Mouse (Mus musculus): ENCODE data around the gene Trpv2. TPM values are rescaled to one million over a fixed set of nuclear protein-coding genes. Genes with fewer than 3 reads are reported as not detected.

Trpv2 gene
- total RNA-seq, 2 experiments from 2014 or later: 2.0 TPM

DNA sequence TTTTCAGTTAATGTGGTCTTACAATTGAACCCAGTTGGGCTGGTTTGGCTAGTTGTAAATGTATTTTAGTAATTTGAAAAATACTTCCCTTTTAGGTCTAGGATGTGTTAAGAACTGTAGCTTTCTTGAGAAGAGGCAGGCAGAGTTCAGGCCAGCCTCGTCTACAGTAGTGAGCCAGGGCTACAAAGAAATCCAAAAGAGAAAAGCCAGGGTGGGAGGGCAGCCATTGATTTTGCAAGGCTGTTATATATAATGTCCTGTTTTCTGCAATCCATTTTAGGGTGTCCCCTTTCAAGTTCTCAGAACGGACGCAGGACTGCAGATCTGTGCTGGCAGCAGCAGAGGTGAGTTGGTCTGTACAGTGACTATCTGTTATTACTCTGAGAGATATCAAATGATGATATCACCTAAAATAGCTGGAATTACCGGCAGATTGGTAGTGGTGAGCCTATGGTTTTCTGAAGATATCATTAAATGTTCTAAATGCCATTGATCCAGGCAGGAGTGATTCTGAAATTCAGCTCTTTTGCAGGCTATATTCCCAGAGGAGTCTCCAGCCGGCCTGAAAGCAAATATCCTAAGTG, 29.9 kb downstream of the Trpv2 start:
- DNase-seq: no peak

GRCm38 (mm10) chr11:62604886-62605618, 30.8 kb downstream of the Trpv2 start:
- DNase-seq: no peak

DNA sequence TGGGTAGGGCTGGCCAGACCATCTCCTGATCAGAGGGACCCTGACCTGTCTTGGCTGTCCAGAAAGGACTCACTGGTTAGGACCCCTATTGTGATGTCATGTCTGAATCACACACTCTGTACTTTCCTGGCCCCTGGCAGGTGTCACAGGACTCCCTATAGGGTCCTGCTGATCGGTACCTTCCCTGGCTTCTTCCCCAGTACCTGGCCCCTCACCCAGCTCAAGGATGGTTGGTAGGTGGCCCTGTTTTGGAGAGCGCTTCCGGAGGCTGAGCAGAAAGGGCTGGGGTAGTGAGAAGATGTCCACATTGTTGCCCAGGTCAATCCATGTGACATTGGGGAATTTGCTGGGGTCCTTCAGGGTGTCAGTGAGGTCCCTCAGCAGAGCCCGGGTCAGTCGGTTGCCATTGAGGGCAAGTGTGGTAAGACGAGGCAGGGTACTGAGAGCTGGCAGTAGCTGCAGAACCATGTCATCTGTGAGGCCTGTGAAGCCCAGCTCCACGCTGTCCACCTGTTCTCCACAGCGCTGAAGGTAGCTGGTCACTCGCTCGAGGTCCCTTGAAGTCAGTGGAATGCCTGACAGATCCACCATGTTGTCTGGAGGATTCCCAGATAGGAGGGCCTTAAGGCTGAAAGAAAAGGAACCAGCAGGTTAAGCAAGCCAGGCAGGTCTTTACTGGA, 31.5 kb downstream of the Trpv2 start:
- no peak for DNase-seq

- DNase-seq: no peak
Observed at GRCm38 (mm10) chr11:62606299-62607169, 32.2 kb downstream of the Trpv2 start.

DNA sequence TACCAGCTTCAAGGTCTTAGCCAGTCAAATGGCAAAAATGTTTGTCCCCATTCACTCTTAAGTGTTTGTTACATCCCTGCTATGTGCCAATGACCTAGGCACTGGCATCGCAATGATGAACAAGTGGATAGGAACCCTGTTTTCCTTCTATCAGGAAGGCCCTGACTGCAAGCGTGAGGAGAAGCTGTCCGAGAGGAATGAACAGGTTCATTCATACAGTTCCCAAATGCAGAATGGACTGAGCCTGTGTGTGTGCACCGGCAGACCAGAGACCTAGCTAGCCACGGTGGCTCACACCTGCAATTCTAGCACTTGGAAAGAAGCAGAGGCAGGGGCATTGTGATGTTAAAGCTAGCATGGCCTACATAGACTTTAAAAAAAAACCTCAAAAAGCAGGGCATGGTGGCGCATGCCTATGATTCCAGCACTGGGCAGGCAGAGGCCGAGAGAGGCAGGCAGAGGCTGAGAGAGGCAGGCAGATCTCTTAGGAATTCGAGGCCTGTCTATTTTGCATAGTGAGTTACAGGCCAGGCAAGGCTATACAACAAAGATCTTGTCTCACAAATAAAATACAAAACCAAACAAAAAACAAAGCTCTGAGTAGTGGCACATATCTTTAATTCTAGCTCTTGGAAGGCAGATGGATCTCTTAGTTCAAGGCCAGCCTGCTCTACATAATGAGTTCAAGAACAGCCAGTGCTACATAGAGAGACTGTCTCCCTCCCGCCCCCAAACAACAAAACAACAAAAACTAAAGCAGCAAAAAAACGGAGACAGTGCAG, 33.1 kb downstream of the Trpv2 start:
- no peak for DNase-seq

- DNase-seq: no peak
Observed at GRCm38 (mm10) chr11:62607952-62608201, 33.6 kb downstream of the Trpv2 start.

GRCm38 (mm10) chr11:62608826-62609675, 34.8 kb downstream of the Trpv2 start:
- DNase-seq: no peak

- no peak for DNase-seq
Observed at GRCm38 (mm10) chr11:62610304-62610703, 36.0 kb downstream of the Trpv2 start.

- DNase-seq: no peak
Observed at GRCm38 (mm10) chr11:62612604-62613003, 38.3 kb downstream of the Trpv2 start.

- peak; percentile 95 for DNase-seq
Observed at GRCm38 (mm10) chr11:62613657-62614365, 39.5 kb downstream of the Trpv2 start.

GRCm38 (mm10) chr11:62614876-62615410, 40.7 kb downstream of the Trpv2 start:
- no peak for DNase-seq

GRCm38 (mm10) chr11:62615456-62615855, 41.2 kb downstream of the Trpv2 start:
- no peak for DNase-seq

DNA sequence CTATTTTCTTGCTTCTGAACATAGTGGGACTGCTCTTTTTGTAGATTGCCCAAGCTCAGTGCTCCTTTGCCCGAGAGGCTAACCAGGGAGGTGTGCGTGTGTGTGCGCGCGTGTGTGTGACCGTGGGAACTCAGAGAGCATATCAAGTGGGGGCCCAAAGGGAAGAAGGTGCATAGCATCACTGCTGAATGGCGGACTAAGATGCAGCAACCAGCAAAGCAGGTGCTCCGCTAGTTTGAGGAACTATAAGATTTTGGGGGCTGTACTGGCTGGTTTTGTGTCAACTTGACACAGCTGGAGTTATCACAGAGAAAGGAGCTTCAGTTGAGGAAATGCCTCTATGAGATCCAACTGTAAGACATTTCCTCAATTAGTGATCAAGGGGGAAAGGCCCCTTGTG, 46.8 kb downstream of the Trpv2 start:
- no peak for DNase-seq

DNA sequence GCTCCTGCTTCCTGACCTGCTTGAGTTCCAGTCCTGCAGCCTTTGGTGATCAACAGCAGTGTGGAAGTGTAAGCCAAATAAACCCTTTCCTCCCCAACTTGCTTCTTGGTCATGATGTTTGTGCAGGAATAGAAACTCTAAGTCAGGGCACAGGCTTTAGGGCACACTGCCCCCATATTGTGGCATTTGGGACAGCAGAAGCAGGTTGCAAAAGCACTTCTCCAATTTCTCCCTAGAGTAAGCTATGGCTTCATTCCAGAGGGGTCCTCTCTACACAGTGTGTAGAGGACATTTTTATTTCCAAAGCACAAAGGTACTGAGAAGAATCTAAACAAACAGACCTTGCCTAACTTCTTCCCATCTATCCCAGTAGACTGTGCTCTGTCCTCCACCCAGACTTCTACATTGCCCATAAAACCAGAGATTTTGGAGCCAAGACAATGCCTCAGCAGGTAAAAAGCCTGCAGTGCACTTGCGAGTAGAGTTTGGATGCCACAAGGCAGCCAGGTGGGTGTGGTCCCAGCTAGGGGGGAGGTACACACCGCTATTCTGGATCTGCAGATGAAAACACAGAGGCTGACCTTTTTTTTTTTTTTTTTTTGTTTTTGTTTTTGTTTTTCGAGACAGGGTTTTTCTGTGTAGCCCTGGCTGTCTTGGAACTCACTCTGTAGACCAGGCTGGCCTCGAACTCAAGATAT, 47.4 kb downstream of the Trpv2 start:
- DNase-seq: no peak

- DNase-seq: no peak
Observed at GRCm38 (mm10) chr11:62622850-62623249, 48.6 kb downstream of the Trpv2 start.

DNA sequence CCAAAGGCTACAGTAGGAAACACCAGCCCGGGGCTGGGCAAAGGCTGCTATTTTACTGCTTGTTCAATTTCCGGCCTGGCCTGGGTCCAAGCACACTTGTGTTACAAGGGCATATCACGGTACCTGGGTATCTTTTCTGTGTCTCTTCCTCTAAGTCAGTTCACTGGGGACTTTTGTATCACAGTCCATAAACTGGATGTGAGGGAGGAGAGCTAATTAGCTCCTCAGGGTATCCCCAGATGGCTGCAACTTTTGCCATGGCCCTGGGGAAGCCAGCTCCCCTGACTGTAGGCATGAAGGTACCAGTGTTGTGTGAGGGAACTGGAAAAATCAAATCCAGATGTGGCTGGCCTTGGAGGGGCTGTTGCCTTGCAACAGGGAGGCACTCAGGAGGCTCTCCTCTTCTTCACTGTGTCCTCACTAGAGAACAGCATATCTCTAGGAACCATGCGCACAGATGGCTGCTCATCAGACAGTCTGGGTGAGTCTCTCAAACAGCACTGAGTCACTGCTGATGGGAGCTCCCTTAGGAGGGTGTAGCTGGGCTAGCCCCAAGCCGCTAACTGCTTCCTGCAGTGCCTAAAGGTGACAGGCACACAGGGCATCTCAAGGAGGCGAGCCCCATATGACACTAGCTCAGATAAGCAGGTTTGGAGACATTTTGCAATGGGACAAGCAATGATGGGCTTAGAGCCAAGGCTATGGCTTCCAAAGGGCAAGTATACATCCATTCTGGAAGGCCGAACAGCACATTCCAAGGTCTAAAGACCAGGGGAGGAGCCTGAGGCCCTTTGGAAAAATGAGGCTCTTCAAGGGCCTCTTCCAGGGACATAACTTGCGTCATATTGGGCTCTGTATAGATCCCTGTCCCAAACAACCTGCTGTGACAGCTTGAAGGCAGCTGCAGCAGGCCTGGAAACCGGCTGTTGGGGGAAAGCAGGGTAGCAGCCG, 50.3 kb downstream of the Trpv2 start:
- peak; percentile 34 for DNase-seq

GRCm38 (mm10) chr11:62629352-62630224, 55.3 kb downstream of the Trpv2 start:
- DNase-seq: peak; percentile 25

Data from gastrocnemius, postnatal 10 days (tissue).